Mouse (Mus musculus) heart, adult 2 months (tissue): ENCODE measurements at regions not wholly inside any gene's neighbourhood (a gene's known extent, or its start where the extent isn't known, plus 50 kb on each side); places are given as distances from the start of the nearest gene placed in this dataset.

ENCODE experiments used
- CTCF ChIP-seq: fragments of 200-600 bp; IDR thresholded peaks from 2 replicates; pipeline ENCODE4 v1.8.1; 2022; ENCODE audit warnings: antibody characterized with exemption, mild to moderate bottlenecking, moderate library complexity
- POLR2A ChIP-seq: fragments of 200-500 bp; IDR thresholded peaks from 2 replicates; pipeline ENCODE4 v1.6.1; 2011; ENCODE audit warnings: mild to moderate bottlenecking, low read depth, low read length, control low read depth; ENCODE audit not compliant: insufficient read depth

- no peak for TF ChIP-seq CTCF
- TF ChIP-seq POLR2A: no peak
Observed at GRCm38 (mm10) chr8:6144588-6144987, 1039.4 kb upstream of the Slc10a2 start.
